Mouse (Mus musculus): ENCODE measurements around the gene Syt17.
A peak's percentile ranks its signal among the peaks of the same experiment; 100 is the strongest.

The Syt17 gene

DNA sequence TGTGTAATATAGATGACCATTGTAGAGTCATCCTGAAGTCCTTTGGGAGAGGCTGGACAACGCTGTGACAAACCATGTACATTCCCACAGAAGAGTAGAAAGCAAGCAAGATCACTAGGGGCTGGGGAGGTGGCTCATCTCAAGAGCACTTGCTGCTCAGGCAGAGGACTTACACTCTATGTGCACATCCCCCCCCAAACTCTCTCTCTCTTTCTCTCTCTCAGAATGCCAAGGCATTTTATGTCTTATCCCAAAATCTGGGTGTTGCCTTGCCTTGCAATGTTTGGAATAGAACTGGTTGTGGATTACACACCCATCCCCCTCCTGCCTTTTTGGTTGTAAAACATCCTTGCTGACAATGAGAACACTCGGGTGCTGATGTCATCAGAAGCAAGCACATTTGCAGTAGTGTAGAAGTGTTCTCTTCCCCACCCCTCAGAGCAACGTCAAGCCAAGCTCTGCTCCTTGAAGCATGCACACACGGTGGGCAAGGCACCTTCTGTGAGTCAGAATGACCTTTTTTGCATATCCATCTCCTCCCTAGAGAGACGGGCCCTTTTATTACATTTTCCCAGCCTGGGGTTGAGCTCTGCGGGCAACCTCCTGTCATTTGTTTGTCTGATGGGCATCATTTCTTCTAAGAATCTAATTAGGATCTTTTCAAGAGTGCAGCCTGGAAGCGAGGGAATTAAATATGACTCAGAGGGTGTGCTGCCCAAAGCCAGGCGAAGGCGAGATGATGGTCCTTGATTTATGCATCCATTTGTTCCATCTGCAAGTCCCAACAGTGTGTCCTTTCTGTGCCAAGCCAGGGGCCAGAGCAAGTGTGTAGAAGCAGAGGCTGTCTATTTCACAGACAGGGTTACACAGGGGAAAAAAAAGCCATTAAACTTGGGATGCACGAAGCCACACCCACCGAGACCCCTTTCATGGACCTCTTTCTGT is 15.1 kb upstream of the Syt17 start:
- DNase-seq (ENCODE audit: low spot score): no peak

- no peak for DNase-seq (ENCODE audit: low spot score)
Observed at GRCm38 (mm10) chr7:118461400-118462136, 13.5 kb upstream of the Syt17 start.

DNA sequence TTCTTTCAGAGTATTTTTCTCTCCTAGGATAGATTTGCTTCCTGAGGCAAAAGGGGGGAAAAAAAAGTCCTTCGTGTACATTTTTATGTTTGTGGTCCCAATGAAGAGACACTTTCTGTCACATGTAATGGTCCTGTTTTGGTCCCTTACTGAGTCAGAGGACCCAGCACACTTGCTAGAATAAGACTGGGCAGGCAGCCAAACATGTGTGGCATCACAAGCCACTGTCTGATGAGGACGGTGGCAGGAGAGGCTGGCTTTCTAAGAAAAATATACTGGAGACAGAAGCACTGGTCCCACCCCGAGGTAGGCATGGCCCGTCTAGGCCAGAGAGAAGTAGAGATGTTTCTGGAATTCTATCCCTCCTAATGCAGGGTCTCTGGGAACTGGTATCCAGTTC is 5.7 kb upstream of the Syt17 start:
- no peak for DNase-seq (ENCODE audit: low spot score)

DNA sequence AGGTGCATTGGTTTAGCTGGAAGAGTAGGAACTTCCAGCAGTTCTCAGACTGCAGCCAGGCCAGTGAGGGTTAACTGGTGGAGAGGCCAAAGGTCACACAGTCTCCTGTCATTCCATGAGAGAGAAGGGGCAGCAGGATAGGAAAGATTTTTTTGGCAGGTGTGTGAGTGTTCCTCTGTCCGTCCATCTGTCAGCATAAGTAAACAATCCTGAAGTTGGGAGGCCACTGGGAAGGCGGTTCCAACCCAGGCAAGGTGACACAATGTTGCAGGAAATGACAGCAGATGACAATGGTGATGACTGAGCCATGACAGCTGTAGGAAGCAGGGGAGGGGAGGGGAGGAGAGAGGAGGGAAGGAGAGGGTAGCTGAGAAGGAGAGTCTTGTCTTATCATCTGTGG is 4.9 kb upstream of the Syt17 start:
- no peak for DNase-seq (ENCODE audit: low spot score)

DNA sequence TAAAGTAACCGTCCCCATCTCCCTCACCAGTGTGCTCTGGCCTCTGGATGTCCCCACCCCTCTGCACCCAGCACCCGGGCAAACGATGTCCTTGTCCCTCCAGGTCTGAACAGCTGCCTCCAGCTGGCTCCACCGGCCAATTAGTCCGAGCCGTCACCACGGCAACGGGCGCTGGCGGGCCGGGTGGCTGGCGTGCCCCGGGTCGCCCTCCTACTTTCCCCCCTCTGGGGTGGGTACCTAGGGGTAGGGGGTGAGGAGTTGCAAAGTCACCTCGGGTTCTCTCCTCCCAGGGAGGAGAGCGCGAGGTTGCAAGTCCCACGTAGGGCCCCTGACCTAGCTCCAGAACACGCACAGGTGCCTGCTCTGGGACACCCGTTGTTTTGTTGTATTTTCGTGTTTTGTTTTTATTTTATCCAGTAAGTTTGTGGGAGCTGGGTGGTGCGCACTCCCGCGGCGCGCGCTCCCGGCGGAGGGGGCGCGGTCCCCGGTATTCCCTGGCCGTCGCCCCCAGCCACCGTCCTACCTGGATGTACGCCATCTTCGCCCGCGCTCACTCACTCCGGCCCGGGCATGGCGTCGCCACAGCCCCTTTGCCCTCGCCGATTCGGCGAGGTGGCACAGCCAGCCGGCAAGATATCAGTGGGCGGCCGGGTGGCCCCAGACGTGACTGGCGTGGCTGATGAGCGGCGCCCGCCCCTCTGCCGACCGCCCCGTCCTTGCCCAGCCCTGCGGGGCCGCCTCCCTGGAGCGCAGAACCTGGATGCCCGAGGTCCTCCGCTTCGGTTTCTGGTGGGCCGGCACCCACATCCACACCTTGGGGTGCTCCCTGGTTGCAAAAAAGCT is 510 bp downstream of the Syt17 start:
- no peak for DNase-seq (ENCODE audit: low spot score)

- no peak for DNase-seq (ENCODE audit: low spot score)
Observed at GRCm38 (mm10) chr7:118443895-118444485, 4.0 kb downstream of the Syt17 start.

- no peak for DNase-seq (ENCODE audit: low spot score)
Observed at GRCm38 (mm10) chr7:118443371-118443770, 4.7 kb downstream of the Syt17 start.

GRCm38 (mm10) chr7:118441535-118441934 is 6.5 kb downstream of the Syt17 start:
- no peak for DNase-seq (ENCODE audit: low spot score)

DNA sequence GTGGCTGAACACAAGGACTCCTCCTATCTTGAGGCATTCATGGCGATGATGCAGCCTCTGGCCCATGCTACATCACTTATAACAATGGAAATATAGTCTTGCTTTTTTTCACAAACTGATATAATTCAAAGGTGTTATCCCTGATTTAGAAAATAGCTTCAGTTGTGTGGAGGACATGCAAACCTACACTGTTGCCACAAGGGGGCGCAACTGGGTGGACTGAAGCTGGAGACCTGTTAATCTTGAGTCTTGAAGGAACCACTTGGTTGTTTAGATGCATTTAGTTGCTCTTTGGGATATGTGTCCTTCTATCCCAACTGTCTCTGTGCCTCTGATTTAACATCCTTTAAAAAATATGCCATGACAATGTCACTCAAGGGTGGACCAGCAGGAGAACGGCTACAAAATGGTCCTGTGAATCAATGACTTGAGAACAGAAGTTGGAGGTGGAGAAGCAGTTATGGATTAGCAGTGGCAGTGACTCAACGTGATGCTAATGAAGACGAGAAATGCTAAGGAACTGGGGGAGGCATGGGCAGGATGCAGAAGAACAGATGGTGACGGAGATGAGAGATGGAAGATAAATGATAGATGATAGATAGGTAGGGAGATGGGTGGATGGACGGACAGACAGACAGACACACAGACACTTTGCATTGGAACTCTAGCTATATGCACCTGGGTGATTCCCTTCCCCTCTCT is 10.8 kb downstream of the Syt17 start:
- DNase-seq (ENCODE audit: low spot score): no peak

DNA sequence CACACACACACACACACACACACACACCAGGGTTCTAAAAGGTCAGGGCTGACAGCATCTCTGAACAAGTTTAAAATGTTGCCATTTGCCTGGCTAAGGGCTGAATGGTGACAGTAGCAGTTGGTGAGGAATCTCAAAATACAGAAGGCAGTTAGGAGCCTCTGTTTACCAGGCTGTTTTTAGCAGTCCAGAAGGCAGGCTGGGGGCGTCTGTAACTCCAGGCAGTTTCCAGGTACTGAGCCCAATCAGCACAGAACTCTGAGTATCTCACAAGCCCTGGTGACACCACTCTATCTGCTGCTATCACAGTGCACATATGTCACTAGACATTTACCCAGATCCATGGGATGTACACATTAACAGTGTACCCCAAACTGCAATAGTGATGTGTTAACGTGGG is 19.1 kb downstream of the Syt17 start:
- DNase-seq (ENCODE audit: low spot score): peak; percentile 70

- DNase-seq (ENCODE audit: low spot score): no peak
Observed at GRCm38 (mm10) chr7:118419491-118420180, 28.4 kb downstream of the Syt17 start.

DNA sequence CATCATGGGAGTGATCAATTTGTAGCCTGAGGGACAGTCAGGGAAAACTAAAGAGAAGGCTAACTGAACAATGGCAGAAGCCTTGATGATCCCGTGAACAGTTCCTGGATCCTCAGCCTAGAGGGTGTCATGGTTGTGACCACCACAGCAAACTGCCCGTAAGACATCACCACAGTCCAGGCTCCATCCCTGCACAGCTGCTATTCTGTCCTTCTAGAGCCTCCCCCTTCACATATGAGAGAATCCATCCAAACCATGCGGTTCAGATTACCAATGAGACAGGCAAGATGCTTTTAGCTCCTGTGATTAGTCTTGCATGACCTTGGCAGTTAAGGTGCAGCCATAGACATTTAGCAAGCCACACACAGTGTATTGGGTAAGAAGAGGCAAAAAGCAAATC is 33.8 kb downstream of the Syt17 start:
- DNase-seq (ENCODE audit: low spot score): no peak

- no peak for DNase-seq (ENCODE audit: low spot score)
Observed at GRCm38 (mm10) chr7:118411877-118412276, 36.1 kb downstream of the Syt17 start.

DNA sequence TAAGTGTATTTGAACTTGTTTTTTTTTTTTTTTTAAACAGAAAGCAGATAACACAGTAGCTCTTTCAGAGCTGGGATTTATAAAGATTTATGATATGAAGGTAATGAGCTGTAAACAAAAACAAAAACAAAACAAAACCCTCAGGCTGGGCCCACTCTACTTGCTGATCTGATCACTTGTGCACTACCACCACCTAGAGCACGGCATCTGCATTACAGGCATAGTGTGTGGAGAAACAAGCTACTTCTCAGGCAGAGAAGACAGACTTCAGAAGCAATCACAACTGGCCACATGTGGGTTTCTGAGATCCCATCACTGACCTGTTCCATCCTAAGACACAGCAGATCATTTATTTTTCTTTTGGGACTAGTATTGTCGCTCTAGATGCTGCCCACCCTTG is 38.6 kb downstream of the Syt17 start:
- no peak for DNase-seq (ENCODE audit: low spot score)

- DNase-seq (ENCODE audit: low spot score): no peak
Observed at GRCm38 (mm10) chr7:118405251-118405650, 42.8 kb downstream of the Syt17 start.

DNA sequence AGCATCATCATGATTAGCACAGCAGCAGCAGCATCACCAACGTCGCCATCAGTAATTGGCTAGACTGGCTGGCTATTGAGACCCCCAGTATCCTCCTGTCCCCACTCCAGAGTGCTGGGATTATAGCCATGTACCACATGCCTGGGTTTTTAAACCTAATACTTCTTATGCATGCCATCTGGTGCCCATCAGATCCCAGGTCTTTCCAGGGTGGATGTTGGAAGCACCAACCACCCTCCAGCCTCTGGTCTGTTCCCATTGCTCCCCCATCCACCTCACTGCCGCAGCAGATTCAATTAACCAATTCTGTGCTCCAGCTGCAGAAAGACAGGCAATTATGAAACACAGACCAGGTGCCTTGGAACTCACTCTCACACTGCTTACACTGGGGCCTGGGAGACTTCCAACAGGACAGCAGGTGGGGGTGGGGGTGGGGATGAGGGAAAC is 45.4 kb downstream of the Syt17 start:
- DNase-seq (ENCODE audit: low spot score): no peak

GRCm38 (mm10) chr7:118401949-118402348 is 46.1 kb downstream of the Syt17 start:
- DNase-seq (ENCODE audit: low spot score): no peak

DNA sequence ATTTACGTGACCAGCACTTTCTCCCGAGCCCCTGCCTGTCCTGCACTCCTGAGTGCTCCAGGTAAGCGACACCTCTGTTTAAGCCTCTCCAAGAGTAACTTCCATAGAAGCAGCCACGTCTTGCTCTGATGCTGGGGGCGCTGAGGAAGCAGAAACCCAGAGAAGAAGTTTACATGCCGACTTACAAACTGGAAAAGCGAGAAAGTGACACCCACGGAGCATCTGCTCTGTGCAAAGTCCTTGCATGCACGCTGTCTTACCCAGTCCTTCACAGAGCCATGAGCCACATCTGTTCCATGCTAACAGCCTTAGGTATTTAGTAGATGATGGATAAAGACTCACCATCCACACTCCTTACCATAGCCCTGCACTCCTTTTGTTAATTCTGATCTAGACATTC is 48.3 kb downstream of the Syt17 start:
- DNase-seq (ENCODE audit: low spot score): peak; percentile 62

DNA sequence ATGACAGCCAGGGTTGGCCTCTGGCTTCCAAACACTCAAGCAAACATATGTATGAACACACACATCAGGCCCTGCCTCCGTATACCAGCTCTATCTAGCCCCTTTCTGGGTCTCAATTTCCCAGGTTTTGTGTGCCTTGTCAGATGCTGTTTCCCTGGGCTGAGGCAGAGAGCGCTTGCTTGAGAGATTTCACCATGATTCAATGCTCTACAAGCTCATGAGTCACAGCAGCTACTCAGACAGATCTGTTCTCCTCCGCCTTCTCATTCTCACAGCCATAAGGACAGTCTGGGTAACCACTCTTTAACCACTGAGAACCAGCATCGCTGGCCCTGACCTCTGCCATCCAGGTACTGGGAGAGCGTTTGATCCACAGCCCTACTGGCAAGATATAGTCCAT is 57.3 kb downstream of the Syt17 start:
- DNase-seq (ENCODE audit: low spot score): peak; percentile 22

GRCm38 (mm10) chr7:118380996-118381395 is 67.0 kb downstream of the Syt17 start:
- DNase-seq (ENCODE audit: low spot score): no peak

DNA sequence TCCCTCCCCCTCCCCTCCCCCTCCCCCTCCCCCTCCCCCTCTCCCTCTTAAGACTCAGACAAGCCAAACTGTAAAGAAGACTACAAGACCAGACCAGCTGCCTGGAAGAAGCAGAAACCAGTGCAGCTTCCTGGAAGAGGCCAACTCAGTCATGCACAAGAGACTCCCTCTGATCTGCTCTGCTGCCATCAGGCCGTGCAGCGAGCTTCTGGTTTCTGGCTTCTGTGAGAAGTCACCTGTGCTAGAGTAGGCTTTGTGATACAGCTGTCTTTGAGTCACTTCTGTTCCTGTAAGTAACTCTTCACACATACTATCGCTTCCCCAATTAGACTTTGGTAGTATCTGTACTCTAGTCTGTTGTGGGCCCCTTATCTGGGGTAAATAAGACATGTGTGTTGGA is 68.0 kb downstream of the Syt17 start:
- no peak for DNase-seq (ENCODE audit: low spot score)
